10 mouse cellular contexts compared by ENCODE assay signal in the genomic region with DNA sequence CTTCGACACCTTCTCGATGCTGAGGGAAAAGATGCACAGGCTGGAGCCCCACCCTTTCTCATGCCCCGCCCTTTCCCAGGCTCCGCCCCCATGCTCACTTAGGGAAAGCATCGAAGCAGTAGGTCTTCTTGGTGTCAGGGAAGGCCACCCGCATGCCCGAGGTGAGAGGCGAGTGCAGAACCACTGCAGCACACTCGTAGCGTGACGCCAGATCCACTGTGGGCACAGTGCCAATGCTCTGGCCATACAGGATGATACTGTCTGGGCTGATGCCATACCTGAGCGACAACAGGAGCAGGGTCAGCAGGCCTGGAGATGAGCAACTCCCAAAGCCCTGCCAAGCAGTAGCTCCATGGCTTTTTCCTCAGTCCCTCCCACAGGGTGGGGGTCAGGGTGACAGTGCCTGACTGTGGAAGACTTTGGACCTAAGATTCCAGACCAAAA. TPM values are rescaled to one million over a fixed set of nuclear protein-coding genes. Genes with fewer than 3 reads are reported as not detected.
A peak's percentile ranks its signal among the peaks of the same experiment; 100 is the strongest.
DNase-seq lines count a peak whose midpoint lies in the region; ATAC-seq and TF ChIP-seq lines count a peak whose summit lies in the region.
"Had no signal": no experiment of that assay in that cellular context is flagged by ENCODE, and none has a peak within 500 bp of the region (broad histone marks: within the 10 kb centered on the region; RNA-seq: fewer than 3 reads in every experiment).

No protein-coding gene starts in this region.

- peaks cover 35% of the 10 kb centered on the region for H3K4me1 ChIP-seq in kidney, embryonic 16.5 days (ENCODE audit: insufficient read depth, low read length)
- peaks cover 2% of the 10 kb centered on the region; the same call in 1 of the 2 replicates for H3K4me1 ChIP-seq in stomach, postnatal 0 days (replicated peaks; ENCODE audit: control insufficient read depth, insufficient read depth)

- no peak overlapping the region for H3K9ac ChIP-seq in kidney, embryonic 16.5 days (replicated peaks; ENCODE audit: low read length)
- no peak overlapping the region for H3K9ac ChIP-seq in stomach, postnatal 0 days (ENCODE audit: low read length)

- H3K9me3 ChIP-seq in kidney, embryonic 16.5 days (ENCODE audit: low read length): no peaks in the 10 kb centered on the region
- no peaks in the 10 kb centered on the region for H3K9me3 ChIP-seq in stomach, postnatal 0 days (ENCODE audit: control insufficient read depth, low read length)

- peaks cover 18% of the 10 kb centered on the region for H3K36me3 ChIP-seq in kidney, embryonic 16.5 days (ENCODE audit: insufficient read depth, low read length)
- H3K36me3 ChIP-seq in stomach, postnatal 0 days (ENCODE audit: control insufficient read depth, insufficient read depth, low read length): peaks cover 19% of the 10 kb centered on the region

- no peak for TF ChIP-seq EP300 in stomach, postnatal 0 days (optimal IDR thresholded peaks at IDR 0.05)

- peak; percentile 12 for ATAC-seq in kidney, embryonic 16.5 days (ENCODE audit: low FRiP score, low TSS enrichment)
- 0 out of 2 replicates have a peak, but pooled peaks have one; percentile 2 for ATAC-seq in stomach, postnatal 0 days (ENCODE audit: low FRiP score, low TSS enrichment)
- ATAC-seq: midbrain, embryonic 16.5 days had no signal

- peak overlapping the region; percentile 94 for H3K4me3 ChIP-seq in gastrocnemius, adult 2 months
- no peak overlapping the region for H3K4me3 ChIP-seq in kidney, embryonic 16.5 days (ENCODE audit: low read length)
- no peak overlapping the region for H3K4me3 ChIP-seq in stomach, postnatal 0 days (ENCODE audit: low read depth, low read length)

- H3K4me2 ChIP-seq in kidney, embryonic 16.5 days (replicated peaks; ENCODE audit: low read depth, low read length): no peak overlapping the region
- no peak overlapping the region for H3K4me2 ChIP-seq in stomach, postnatal 0 days (replicated peaks; ENCODE audit: low read depth)

- peak overlapping the region; percentile 90 for H3K27ac ChIP-seq in gastrocnemius, adult 2 months
- no peak overlapping the region for H3K27ac ChIP-seq in kidney, embryonic 16.5 days (ENCODE audit: low read length)
- peak overlapping the region; percentile 30; the same call in 1 of the 2 replicates for H3K27ac ChIP-seq in stomach, postnatal 0 days (replicated peaks)

- WGBS in kidney, embryonic 16.5 days: 61% methylated on average over 12 of the region's 12 CpGs
- WGBS in stomach, postnatal 0 days: 46% methylated on average over 12 of the region's 12 CpGs

- no peak for TF ChIP-seq CTCF in gastrocnemius, adult 2 months (IDR thresholded peaks at IDR 0.05)
- no peak for TF ChIP-seq CTCF in stomach, postnatal 0 days (IDR thresholded peaks at IDR 0.05; ENCODE audit: low read depth)

- H3K27me3 ChIP-seq in kidney, embryonic 16.5 days (ENCODE audit: insufficient read depth, low read length): no peaks in the 10 kb centered on the region
- H3K27me3 ChIP-seq in stomach, postnatal 0 days (ENCODE audit: control insufficient read depth, insufficient read depth, low read length): no peaks in the 10 kb centered on the region
- H3K27me3 ChIP-seq: CH12.LX had no signal

- intact Hi-C loops in gastrocnemius, adult 2 months (cut with DNase I): no loop called here

- DNase-seq in gastrocnemius, adult 2 months: peak; percentile 51
- no peak for DNase-seq in gastrocnemius, adult 8-10 months (ENCODE audit: low spot score in 2 of 2)
- DNase-seq in spleen, postnatal 4 days (ENCODE audit: low spot score in 2 of 2): peak; percentile 52 to 71
- DNase-seq in spleen, postnatal 14 days (ENCODE audit: low spot score in 2 of 2): no peak
- no peak for DNase-seq in stomach, postnatal 0 days (ENCODE audit: low spot score)
- DNase-seq in urinary bladder, postnatal 4 days (ENCODE audit: low spot score in 2 of 2): no peak
- DNase-seq in frontal cortex, adult 2 months (ENCODE audit: extremely low spot score in 1 of 2, low spot score in 1 of 2): no peak

RNA-seq across cellular contexts. Expression of a gene that starts 6.1 kb away (rescaled TPM):
- 10 to 100 TPM; 60.6 to 61.7 TPM for total RNA-seq in gastrocnemius, adult 2 months (2021)
- total RNA-seq in gastrocnemius, adult 8-10 months (2022): 10 to 100 TPM; 70.5 to 80.7 (median 77.3) TPM
- polyA plus RNA-seq in kidney, embryonic 16.5 days (2015; fragmentation: Nextera tagmentation; extraction: Ambion mirVana): 86.5 and 89.2 TPM in 2 replicates
- 92.5 and 103 TPM in 2 replicates for polyA plus RNA-seq in stomach, postnatal 0 days (2015; fragmentation: Nextera tagmentation; extraction: Ambion mirVana)
- polyA plus RNA-seq in frontal cortex, adult 2 months (2012; rRNA removed): 253 and 271 TPM in 2 replicates

RNA-seq across cellular contexts. Expression of a gene that starts 6.9 kb away (rescaled TPM):
- total RNA-seq in gastrocnemius, adult 2 months (2021): 1 to 10 TPM in 1 of 2 experiments, under 1 TPM in 1; 0.92 to 1.9 TPM
- total RNA-seq in gastrocnemius, adult 8-10 months (2022): 1 to 10 TPM; 1.1 to 2.0 (median 1.3) TPM
- 10.4 and 11.6 TPM in 2 replicates for polyA plus RNA-seq in kidney, embryonic 16.5 days (2015; fragmentation: Nextera tagmentation; extraction: Ambion mirVana)
- polyA plus RNA-seq in stomach, postnatal 0 days (2015; fragmentation: Nextera tagmentation; extraction: Ambion mirVana): 8.3 and 8.4 TPM in 2 replicates
- polyA plus RNA-seq in frontal cortex, adult 2 months (2012; rRNA removed): 37.9 and 41.5 TPM in 2 replicates

RNA-seq across cellular contexts. Expression of a gene that starts 18.6 kb away (rescaled TPM):
- 10 to 100 TPM; 17.0 to 17.5 TPM for total RNA-seq in gastrocnemius, adult 2 months (2021)
- 10 to 100 TPM; 17.4 to 21.2 (median 19.2) TPM for total RNA-seq in gastrocnemius, adult 8-10 months (2022)
- polyA plus RNA-seq in kidney, embryonic 16.5 days (2015; fragmentation: Nextera tagmentation; extraction: Ambion mirVana): 113 and 117 TPM in 2 replicates
- 67.8 and 77.3 TPM in 2 replicates for polyA plus RNA-seq in stomach, postnatal 0 days (2015; fragmentation: Nextera tagmentation; extraction: Ambion mirVana)
- polyA plus RNA-seq in frontal cortex, adult 2 months (2012; rRNA removed): 61.0 and 66.1 TPM in 2 replicates

RNA-seq across cellular contexts. Expression of a gene that starts 18.6 kb away (rescaled TPM):
- total RNA-seq in gastrocnemius, adult 2 months (2021): under 1 TPM; 0.48 to 0.89 TPM
- total RNA-seq in gastrocnemius, adult 8-10 months (2022): under 1 TPM in 3 of 4 experiments, not detected in 1; 0.29 to 0.43 (median 0.36) TPM
- 8.7 and 10.4 TPM in 2 replicates for polyA plus RNA-seq in kidney, embryonic 16.5 days (2015; fragmentation: Nextera tagmentation; extraction: Ambion mirVana)
- 4.1 and 4.3 TPM in 2 replicates for polyA plus RNA-seq in stomach, postnatal 0 days (2015; fragmentation: Nextera tagmentation; extraction: Ambion mirVana)
- 5.6 and 8.1 TPM in 2 replicates for polyA plus RNA-seq in frontal cortex, adult 2 months (2012; rRNA removed)

RNA-seq across cellular contexts. Expression of a gene that starts 21.8 kb away (rescaled TPM):
- total RNA-seq in gastrocnemius, adult 2 months (2021): under 1 TPM; 0.28 to 0.38 TPM
- total RNA-seq in gastrocnemius, adult 8-10 months (2022): under 1 TPM in 2 of 4 experiments, not detected in 2; 0.20 to 0.24 TPM
- 4.2 and 4.8 TPM in 2 replicates for polyA plus RNA-seq in kidney, embryonic 16.5 days (2015; fragmentation: Nextera tagmentation; extraction: Ambion mirVana)
- 1.4 and 1.7 TPM in 2 replicates for polyA plus RNA-seq in stomach, postnatal 0 days (2015; fragmentation: Nextera tagmentation; extraction: Ambion mirVana)
- 2.8 and 3.1 TPM in 2 replicates for polyA plus RNA-seq in frontal cortex, adult 2 months (2012; rRNA removed)

Comparison
In these comparisons a context has a peak if more than half of its experiments do, and no peak if none do; other contexts are left out.
1. DNase-seq: peak in gastrocnemius, adult 2 months (single experiment) and spleen, postnatal 4 days (2 of 2); none in gastrocnemius, adult 8-10 months (0 of 2), spleen, postnatal 14 days (0 of 2), stomach, postnatal 0 days (single experiment), urinary bladder, postnatal 4 days (0 of 2) and frontal cortex, adult 2 months (0 of 2).